Mouse (Mus musculus): ENCODE measurements around the gene Baz2b. TPM values are rescaled to one million over a fixed set of nuclear protein-coding genes. Genes with fewer than 3 reads are reported as not detected.

Baz2b gene
- polyA plus RNA-seq, 1 experiment, result 15.0 TPM

DNA sequence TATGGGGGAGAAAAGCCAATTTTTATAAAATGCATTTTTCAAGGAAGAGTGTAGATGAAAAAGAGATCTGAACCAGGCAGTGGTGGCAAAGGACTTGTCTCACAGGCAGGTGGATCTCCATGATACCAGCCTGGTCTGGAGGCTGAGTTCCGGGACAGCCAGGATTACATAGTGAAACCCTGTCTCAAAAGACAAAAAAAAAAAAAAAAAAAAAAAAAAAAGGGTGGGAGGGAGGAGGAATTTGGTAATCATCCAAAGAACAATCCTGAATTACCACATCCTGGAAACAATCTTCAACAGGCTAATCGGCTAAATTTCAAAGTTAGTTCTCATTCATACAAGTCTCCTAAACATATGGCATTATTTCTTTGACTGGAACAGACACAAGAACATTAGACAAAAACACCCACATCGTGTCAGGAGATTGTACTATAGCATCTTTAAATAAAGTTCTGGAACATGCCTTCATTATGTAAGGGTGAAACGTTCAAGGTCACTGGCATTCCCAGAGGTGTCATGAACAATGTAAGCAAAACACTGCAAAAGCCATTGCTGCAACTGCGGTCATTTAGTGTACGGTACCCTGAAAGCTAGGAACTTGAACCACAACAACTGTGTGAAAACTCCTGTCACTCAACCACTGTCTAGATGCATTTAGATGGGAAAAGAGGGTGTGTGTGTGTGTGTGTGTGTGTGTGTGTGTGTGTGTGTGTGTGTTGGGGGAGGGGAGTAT, 230.0 kb downstream of the Baz2b start:
- peaks cover 3% of the 10 kb centered on the region; the same call in 1 of the 2 replicates for H3K4me1 ChIP-seq (ENCODE audit: control insufficient read depth, insufficient read depth, low read length)
- H3K27ac ChIP-seq (ENCODE audit: insufficient read depth, low read depth, low read length), result no peak overlapping the region
- no peak overlapping the region for H3K4me3 ChIP-seq (ENCODE audit: insufficient read depth, low read depth, low read length)
- no peak for TF ChIP-seq CTCF (conservative IDR thresholded peaks at IDR 0.05; ENCODE audit: insufficient read depth, insufficient read length, low read depth, low read length)
- DNase-seq, result peak; percentile 8
- 40% methylated on average over 6 of the region's 6 CpGs for WGBS
- H3K27me3 ChIP-seq (replicated peaks; ENCODE audit: control insufficient read depth, insufficient read depth, low read length), result no peaks in the 10 kb centered on the region
- peaks cover 2% of the 10 kb centered on the region; the same call in 1 of the 2 replicates for H3K36me3 ChIP-seq (ENCODE audit: control insufficient read depth, insufficient read depth, low read length)

DNA sequence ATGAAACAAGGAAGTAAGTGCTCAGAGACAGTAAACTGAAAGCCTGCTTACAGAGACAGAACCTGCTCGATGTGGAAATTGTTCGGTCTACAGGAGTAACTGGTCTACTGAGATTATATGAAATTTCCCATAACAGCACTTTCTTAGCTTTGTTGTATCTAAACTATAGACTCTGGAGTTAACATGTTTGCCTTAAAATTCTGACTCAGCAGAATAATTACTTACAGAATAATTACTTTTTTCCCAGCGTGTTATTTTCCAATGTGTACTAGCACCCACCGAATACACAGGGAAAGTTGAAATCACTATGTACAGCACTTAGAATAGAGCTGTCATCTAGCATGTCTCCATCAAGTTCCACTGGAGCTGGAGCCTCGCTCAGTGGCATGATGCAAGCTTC, 233.0 kb downstream of the Baz2b start:
- Histone ChIP-seq H3K27me3 (replicated peaks; ENCODE audit: control insufficient read depth, insufficient read depth, low read length) (no peaks in the 10 kb centered on the region), H3K4me3 (ENCODE audit: insufficient read depth, low read depth, low read length) (no peak overlapping the region), H3K27ac (ENCODE audit: insufficient read depth, low read depth, low read length) (no peak overlapping the region), H3K4me1 (ENCODE audit: control insufficient read depth, insufficient read depth, low read length) (peaks cover 3% of the 10 kb centered on the region; the same call in 1 of the 2 replicates), H3K36me3 (ENCODE audit: control insufficient read depth, insufficient read depth, low read length) (peaks cover 2% of the 10 kb centered on the region; the same call in 1 of the 2 replicates)
- TF ChIP-seq POLR2A (IDR thresholded peaks at IDR 0.05; ENCODE audit: low read depth, low read length), result no peak
- TF ChIP-seq CTCF (conservative IDR thresholded peaks at IDR 0.05; ENCODE audit: insufficient read depth, insufficient read length, low read depth, low read length), result no peak
- DNase-seq, result no peak
- 88% methylated on average over 5 of the region's 5 CpGs for WGBS

DNA sequence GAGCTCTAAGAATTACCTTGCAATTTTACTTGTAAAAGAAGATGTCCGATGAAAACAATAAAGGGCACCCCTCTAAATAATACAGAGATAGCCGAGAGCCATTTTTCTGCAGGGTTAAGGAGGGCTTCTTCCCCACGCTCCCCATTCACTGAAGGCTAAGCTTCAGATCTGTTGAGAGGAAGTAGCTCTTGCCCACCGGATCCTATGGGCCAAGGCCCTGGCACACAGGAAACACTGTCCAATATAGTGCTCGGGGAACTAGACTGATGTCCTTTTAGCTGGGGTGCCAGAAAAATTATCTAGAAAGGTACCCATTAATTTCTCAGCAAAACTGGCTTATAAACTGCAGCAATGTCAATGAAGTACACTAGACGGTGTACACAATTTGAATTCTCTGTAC, 233.9 kb downstream of the Baz2b start:
- peaks cover 3% of the 10 kb centered on the region; the same call in 1 of the 2 replicates for H3K4me1 ChIP-seq (ENCODE audit: control insufficient read depth, insufficient read depth, low read length)
- 82% methylated on average over 6 of the region's 6 CpGs for WGBS
- DNase-seq, result no peak
- no peaks in the 10 kb centered on the region for H3K27me3 ChIP-seq (replicated peaks; ENCODE audit: control insufficient read depth, insufficient read depth, low read length)
- no peak overlapping the region for H3K27ac ChIP-seq (ENCODE audit: insufficient read depth, low read depth, low read length)
- H3K4me3 ChIP-seq (ENCODE audit: insufficient read depth, low read depth, low read length), result no peak overlapping the region
- TF ChIP-seq POLR2A (IDR thresholded peaks at IDR 0.05; ENCODE audit: low read depth, low read length) (no peak), CTCF (conservative IDR thresholded peaks at IDR 0.05; ENCODE audit: insufficient read depth, insufficient read length, low read depth, low read length) (no peak)
- peaks cover 2% of the 10 kb centered on the region; the same call in 1 of the 2 replicates for H3K36me3 ChIP-seq (ENCODE audit: control insufficient read depth, insufficient read depth, low read length)

DNA sequence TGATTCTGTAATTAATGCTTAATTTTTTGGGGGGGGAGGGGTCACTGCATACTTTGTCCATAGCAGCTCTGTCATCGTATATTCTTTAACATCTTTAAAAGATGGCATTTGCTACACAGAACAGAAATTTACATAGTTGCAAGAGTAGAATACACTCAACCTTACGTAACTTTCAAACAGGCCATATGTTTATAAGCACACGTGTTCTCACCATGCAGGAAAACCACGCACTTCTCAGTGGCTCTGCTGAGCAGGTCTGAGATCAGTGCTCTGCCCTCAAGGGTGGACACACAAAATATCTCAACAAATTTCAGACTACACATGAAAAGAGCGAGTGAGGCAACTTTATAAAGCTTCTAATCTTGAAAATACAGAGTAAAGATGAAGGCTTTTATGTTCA, 235.7 kb downstream of the Baz2b start:
- no peaks in the 10 kb centered on the region for H3K4me1 ChIP-seq (ENCODE audit: control insufficient read depth, insufficient read depth, low read length)
- no peak for TF ChIP-seq POLR2A (IDR thresholded peaks at IDR 0.05; ENCODE audit: low read depth, low read length)
- TF ChIP-seq CTCF (conservative IDR thresholded peaks at IDR 0.05; ENCODE audit: insufficient read depth, insufficient read length, low read depth, low read length), result no peak
- no peaks in the 10 kb centered on the region for H3K27me3 ChIP-seq (replicated peaks; ENCODE audit: control insufficient read depth, insufficient read depth, low read length)
- no peak overlapping the region for H3K27ac ChIP-seq (ENCODE audit: insufficient read depth, low read depth, low read length)
- DNase-seq, result no peak
- peaks cover 2% of the 10 kb centered on the region; the same call in 1 of the 2 replicates for H3K36me3 ChIP-seq (ENCODE audit: control insufficient read depth, insufficient read depth, low read length)
- no peak overlapping the region for H3K4me3 ChIP-seq (ENCODE audit: insufficient read depth, low read depth, low read length)
- WGBS, result 91% methylated on average over 5 of the region's 5 CpGs

DNA sequence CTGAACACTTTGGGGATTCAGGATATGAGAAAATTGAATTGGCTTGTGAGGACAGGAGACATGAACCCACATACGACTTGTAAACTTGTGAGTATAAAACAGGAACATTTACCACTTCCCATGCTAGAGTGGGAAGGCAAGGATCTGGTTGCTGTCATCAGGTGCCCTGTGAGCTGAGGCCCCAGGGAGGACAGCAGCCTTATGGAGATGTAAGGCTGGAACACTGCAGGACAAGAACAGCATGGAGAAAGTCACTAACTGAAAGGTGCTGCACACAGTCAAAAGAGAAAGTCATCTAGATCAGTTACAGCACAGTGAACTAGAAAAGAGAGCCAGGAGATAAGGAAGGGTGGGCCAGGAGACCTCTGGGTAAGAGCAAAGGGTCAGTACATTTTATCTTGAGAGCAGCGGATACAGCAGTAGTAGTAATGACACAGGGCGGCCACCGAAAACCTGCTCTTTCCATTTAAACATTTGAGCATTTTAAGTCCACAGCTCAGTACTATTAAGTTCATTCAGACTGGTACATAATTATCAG, 236.5 kb downstream of the Baz2b start:
- Histone ChIP-seq H3K27me3 (replicated peaks; ENCODE audit: control insufficient read depth, insufficient read depth, low read length) (no peaks in the 10 kb centered on the region), H3K4me1 (ENCODE audit: control insufficient read depth, insufficient read depth, low read length) (no peaks in the 10 kb centered on the region), H3K4me3 (ENCODE audit: insufficient read depth, low read depth, low read length) (no peak overlapping the region), H3K36me3 (ENCODE audit: control insufficient read depth, insufficient read depth, low read length) (peaks cover 2% of the 10 kb centered on the region; the same call in 1 of the 2 replicates), H3K27ac (ENCODE audit: insufficient read depth, low read depth, low read length) (no peak overlapping the region)
- no peak for TF ChIP-seq CTCF (conservative IDR thresholded peaks at IDR 0.05; ENCODE audit: insufficient read depth, insufficient read length, low read depth, low read length)
- no peak for TF ChIP-seq POLR2A (IDR thresholded peaks at IDR 0.05; ENCODE audit: low read depth, low read length)
- 85% methylated on average over 4 of the region's 4 CpGs for whole genome bisulfite sequencing
- no peak for DNase-seq

DNA sequence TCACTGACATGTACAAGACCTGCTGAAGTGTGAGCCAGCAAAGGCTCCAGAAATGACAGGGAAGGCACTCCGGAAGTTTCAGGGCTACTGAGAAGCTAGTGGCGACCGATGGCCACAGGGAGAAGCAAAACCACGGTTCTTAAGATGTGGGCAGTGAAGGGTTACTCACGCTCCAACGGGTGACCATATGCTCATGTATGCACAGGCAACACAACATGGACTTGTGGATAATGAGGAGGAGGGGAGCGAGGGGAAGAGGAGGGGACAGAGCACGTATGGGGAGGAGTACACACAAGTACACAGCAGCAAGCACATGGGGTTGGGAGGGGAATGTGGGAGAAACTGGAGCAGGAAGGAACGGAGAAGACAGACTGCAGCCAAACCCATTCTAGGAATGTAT, 239.1 kb downstream of the Baz2b start:
- DNase-seq, result no peak
- H3K27ac ChIP-seq (ENCODE audit: insufficient read depth, low read depth, low read length), result no peak overlapping the region
- no peaks in the 10 kb centered on the region for H3K27me3 ChIP-seq (replicated peaks; ENCODE audit: control insufficient read depth, insufficient read depth, low read length)
- H3K4me1 ChIP-seq (ENCODE audit: control insufficient read depth, insufficient read depth, low read length), result no peaks in the 10 kb centered on the region
- WGBS, result 77% methylated on average over 9 of the region's 9 CpGs
- TF ChIP-seq POLR2A (IDR thresholded peaks at IDR 0.05; ENCODE audit: low read depth, low read length) (no peak), CTCF (conservative IDR thresholded peaks at IDR 0.05; ENCODE audit: insufficient read depth, insufficient read length, low read depth, low read length) (no peak)
- H3K4me3 ChIP-seq (ENCODE audit: insufficient read depth, low read depth, low read length), result no peak overlapping the region
- H3K36me3 ChIP-seq (ENCODE audit: control insufficient read depth, insufficient read depth, low read length), result peaks cover 4% of the 10 kb centered on the region; the same call in 1 of the 2 replicates

DNA sequence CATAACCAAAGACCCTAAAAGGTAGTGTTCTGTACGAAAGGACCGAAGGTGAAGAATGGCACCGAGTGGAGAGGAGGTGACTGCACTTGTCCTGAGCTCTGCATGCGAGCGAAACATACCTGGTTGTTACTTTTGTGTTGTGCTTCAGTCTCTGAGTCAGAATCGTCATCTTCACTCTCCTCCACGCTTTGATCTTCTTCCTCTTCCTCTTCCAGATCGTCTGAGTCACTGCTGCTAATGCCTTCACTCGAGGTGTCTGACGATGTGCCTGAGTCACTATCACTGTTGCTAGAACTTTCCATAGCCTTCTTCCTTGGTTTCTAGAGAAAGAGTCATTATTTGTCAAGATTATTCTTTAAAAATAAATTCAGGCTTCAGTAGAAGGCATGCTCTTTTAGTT, 240.5 kb downstream of the Baz2b start:
- Histone ChIP-seq H3K36me3 (ENCODE audit: control insufficient read depth, insufficient read depth, low read length) (peaks cover 2% of the 10 kb centered on the region; the same call in 1 of the 2 replicates), H3K27ac (ENCODE audit: insufficient read depth, low read depth, low read length) (no peak overlapping the region), H3K27me3 (replicated peaks; ENCODE audit: control insufficient read depth, insufficient read depth, low read length) (no peaks in the 10 kb centered on the region), H3K4me1 (ENCODE audit: control insufficient read depth, insufficient read depth, low read length) (no peaks in the 10 kb centered on the region), H3K4me3 (ENCODE audit: insufficient read depth, low read depth, low read length) (no peak overlapping the region)
- WGBS, result 86% methylated on average over 10 of the region's 10 CpGs
- DNase-seq, result no peak
- no peak for TF ChIP-seq CTCF (conservative IDR thresholded peaks at IDR 0.05; ENCODE audit: insufficient read depth, insufficient read length, low read depth, low read length)
- TF ChIP-seq POLR2A (IDR thresholded peaks at IDR 0.05; ENCODE audit: low read depth, low read length), result no peak
